Mouse (Mus musculus): ENCODE results near the gene Lrfn5. TPM values are rescaled to one million over a fixed set of nuclear protein-coding genes. Genes with fewer than 3 reads are reported as not detected.

Gene Lrfn5
- not detected in 2 replicates for total RNA-seq (2017)

DNA sequence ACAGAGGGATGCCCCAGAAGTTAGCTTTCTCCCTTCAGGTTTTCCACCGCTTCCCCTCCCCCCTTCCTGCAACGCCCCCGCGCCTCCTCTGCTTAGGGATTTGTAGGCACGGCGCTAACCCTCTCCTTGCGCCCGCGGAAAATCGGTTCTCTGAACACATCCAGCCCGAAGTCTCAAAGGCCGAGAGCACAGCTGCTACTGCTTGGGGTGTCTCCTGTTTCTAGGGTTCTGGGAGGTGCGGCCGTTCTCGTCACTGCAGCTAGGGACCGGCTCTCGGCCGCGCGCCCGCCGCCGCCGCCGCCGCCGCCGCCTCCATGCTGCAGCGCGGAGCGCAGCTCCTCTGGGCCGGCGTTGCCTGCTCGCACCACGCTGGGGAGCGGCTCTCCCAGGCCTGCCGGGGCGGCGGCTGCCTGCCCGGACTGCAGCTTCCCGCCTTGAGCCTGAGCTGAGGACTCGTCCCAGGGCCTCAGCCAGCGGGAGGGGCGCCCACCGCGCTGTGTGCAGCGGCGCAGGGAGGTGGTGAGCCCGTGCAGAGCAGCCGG is at the start of gene Lrfn5:
Gene Lrfn5, plus strand, starts transcription at position 322 of the 542 bp plus-strand sequence.
- ATAC-seq (replicated peaks; ENCODE audit: low read depth, poor library complexity, severe bottlenecking), result no peak

DNA sequence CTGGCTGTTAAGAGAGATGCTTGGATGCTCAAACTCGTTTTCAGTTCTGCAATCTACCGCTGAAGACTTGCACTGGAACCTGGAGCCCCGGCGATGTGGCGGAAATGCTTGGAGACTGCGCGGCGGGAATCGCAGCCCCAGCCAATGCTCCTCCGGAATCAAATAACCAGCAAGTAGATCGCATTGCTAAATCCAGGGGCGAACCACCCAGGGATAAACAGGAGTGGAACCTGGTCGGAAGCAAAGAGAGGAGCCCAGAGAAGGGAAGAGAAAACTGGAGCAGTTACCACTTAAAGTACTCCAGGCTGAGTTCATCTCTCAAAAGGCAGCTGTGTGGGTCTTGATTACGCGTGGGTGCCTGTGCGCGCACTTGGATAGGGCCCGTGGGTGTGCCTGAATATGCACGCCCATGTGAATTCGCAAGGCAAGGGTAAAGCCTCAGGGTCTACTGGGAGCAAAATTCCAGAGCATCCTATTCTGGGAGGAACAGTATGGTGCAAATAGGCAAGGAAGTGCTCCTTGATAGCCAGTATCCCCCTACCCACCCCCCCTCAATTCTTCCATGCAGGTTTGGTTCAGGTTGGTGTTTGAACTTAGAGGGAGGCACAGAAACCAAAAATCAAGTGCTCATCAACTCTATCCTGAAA is 1.3 kb upstream of the Lrfn5 start:
- ATAC-seq (replicated peaks; ENCODE audit: low read depth, poor library complexity, severe bottlenecking), result no peak

DNA sequence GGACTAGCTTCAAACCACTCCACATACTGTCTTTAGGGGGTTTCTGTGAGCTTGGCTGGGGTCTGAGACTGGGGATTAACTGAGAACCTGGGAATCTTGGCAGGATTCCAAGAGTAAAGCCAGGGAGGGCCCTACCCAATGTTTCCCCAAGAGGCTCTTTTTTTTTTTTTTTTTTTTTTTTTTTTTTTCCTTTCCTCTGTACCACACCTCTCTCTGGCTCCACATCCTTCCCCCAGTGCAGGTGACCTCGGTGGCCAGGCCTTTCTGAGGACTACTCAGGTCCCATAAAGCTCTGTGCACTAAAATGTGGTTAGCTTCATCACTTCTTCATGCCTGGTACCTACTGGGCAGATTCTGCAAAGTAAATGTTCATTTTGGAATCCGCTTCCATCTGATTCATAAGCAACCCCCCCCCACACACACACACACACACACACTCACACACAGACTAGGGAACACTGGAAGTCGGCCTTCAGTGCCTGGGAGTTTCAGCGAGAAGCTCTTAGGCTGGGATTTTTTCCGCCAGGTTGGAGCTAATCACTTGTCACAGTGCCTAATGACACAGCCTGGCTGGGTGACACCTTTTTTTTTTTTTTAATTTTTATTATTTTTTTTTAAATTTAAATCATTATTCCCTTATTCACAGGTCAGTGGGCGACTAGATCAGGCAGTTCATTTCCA is 662 bp upstream of the Lrfn5 start:
- ATAC-seq (replicated peaks; ENCODE audit: low read depth, poor library complexity, severe bottlenecking), result no peak

DNA sequence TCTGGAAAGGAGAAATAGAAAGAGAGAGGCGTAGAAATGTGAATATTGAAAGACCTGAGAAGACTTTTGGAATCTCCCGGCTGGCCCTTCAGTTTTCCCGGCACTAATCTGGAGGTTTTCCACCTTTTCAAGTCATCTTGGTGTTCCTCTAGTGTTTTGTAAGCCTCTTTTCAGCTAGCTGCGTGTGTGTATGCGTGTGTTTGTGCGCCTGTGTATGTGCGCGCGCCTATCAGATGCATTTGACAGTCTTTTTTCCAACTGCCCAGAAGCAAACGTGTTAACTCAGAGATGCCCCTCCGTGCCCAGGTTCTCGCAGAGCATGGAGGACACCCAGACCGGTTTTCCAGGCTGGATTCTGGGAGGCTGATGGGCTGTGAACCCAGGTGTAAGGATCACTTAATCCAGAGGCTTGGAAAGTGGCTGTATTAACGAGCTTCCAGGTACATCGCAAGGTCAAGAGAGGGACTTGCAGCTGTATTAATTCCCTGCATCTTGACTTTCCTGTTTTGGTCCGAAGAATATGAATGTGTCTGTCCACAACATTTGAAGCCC is 757 bp downstream of the Lrfn5 start:
- no peak for ATAC-seq (replicated peaks; ENCODE audit: low read depth, poor library complexity, severe bottlenecking)

DNA sequence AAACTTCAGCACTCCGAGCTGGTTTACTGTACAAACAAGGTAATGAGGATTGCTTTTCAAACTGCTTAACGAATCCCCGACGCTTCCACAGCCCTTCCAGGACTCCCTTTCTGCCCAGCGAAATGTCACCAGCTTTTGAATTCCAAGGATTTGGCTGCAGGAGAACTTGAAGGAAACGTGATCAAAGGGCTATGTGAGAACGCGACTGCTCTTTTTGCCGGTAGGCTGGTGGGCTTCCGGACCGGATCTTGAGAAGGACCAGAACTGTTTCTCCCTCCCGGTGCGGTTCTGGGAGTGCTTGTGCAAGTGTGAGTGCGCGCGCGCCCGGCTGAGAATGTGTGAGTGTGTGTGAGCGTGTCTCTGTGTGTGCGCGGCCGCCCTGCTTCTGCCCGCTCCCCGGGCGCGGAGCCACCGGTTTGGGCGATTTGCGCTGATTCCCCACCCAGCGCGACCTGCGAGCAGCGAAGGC is 1.3 kb downstream of the Lrfn5 start:
- no peak for ATAC-seq (replicated peaks; ENCODE audit: low read depth, poor library complexity, severe bottlenecking)

DNA sequence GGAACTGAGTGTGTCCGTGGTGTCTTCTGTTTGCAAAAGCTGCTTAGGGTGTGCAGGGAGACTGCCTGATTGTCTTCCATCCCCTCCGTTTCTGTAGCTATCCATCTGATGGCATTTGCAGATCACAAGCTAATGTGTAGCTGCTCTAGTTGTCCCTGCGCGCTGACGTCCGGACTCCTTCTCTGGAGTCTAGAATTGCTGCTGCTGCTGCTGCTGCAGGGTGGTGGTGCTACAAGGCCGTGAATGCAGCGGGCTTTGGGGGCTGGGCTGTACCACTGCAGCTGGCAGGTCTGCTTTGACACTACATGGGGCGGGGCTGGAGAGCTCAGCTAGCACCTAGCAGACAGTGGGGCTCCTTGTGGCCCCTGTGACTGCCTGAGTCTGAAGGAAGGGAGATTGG is 3.2 kb downstream of the Lrfn5 start:
- ATAC-seq (replicated peaks; ENCODE audit: low read depth, poor library complexity, severe bottlenecking), result no peak

DNA sequence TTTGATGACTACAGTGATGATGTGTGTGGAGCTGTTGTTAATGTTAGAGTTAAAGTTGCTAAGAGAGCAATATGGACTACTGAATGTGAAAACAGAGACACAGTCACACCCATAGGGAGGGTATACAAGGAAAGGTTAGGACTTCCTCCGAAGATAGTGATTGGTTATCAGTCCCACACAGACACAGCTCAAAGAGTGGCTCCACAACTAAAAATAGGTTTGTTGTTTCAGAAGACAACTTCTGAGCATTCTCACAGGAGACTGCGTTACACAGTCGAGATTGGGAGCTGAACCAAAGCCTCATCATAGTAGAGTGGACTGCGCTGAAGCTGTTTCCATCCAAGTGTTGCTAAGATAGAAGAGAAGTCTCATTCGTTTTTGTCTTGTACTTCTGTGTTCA is 57.0 kb downstream of the Lrfn5 start:
- ATAC-seq (replicated peaks; ENCODE audit: low read depth, poor library complexity, severe bottlenecking), result no peak

DNA sequence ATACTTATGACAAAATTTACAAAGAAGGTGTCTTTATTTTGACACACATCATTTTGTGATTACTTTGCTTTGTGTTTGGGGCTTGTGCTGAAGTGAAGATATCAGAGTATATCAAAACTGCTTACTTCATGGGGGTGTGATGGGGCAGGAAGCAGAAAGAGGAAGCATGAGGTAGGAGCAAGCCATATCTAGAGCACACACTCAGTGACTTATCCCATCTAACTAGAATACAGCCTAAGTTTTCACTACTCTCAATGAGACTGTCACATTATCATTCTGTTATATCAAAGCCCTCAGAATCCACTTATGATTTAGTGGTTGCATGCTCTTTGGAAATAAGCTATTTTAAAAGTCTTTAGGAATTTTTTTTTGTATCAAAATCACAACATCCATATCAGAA is 77.4 kb downstream of the Lrfn5 start:
- no peak for ATAC-seq (replicated peaks; ENCODE audit: low read depth, poor library complexity, severe bottlenecking)

DNA sequence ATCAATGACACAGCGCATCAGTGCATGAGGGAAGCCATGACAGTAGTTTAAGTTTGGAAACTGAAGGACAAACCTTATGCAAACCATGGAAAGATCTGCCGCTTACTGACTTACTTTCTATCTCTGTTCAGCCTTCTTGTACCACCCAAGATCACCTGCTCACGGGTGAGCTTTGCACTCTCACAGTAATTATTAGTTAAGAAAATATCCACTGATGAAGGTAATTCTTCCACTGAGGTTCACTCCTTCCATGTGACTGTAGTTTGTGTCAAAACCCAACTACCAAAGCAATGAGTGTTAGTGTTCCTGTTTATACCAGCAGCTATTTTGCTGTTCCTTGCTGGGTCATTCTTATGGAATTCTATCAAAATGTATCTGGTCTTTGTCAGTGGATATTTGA is 84.9 kb downstream of the Lrfn5 start:
- ATAC-seq (replicated peaks; ENCODE audit: low read depth, poor library complexity, severe bottlenecking), result no peak

DNA sequence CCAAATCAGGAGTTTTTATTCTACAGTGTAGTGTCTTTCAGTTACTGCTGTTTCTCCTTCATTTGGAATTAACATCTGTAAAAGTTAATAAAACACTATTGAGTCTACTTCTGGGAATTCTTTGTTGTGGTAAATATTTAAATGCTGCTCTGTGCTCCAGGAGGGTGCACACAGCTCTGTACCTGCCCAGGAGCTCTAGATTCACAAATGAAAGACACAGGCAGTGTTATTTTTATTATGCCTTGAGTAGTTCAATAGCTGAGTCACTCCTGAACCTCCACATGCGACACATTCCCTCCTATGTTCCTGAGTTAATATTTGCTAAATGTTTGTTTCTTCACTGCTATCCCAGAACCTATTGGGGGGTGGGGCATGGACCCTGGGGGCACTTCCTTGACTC is 87.1 kb downstream of the Lrfn5 start:
- ATAC-seq (replicated peaks; ENCODE audit: low read depth, poor library complexity, severe bottlenecking), result no peak

DNA sequence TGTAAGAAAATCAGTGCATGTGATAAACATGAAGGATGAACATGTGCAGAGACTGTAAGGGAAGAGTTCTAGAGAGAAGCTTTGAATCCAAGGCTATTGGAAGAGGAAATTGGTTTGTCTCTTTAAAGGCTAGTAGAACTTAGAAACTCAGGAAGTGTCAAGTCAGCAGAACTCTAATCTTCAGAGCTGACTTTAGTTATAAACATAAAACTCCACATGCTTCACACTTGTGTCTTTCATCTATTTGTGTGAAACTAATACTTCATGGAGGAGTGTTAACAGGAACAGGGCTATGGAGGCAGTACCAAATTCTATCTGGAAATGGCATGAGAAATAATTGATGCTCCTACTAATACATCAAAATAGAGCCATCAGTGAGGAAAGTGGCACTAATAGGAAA is 101.6 kb downstream of the Lrfn5 start:
- ATAC-seq (replicated peaks; ENCODE audit: low read depth, poor library complexity, severe bottlenecking), result no peak

DNA sequence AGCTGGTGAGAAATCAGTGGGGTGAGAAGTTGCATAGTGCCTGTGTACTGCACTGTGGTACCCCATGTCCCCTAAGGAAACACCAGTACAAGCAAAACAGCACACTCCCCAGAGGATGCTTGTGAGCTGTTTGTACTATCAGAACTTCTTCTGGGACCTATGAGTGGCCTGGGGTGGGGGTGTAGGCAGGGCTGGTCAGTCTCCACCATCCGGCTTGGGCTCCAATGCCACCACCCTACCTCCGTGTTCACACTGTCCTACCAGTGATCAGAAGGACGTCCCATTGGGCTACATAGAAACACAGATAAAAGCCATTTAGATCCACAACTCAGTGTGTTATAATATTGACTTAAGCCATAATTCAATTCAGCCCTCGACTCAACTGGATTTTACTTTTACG is 131.4 kb downstream of the Lrfn5 start:
- no peak for ATAC-seq (replicated peaks; ENCODE audit: low read depth, poor library complexity, severe bottlenecking)

DNA sequence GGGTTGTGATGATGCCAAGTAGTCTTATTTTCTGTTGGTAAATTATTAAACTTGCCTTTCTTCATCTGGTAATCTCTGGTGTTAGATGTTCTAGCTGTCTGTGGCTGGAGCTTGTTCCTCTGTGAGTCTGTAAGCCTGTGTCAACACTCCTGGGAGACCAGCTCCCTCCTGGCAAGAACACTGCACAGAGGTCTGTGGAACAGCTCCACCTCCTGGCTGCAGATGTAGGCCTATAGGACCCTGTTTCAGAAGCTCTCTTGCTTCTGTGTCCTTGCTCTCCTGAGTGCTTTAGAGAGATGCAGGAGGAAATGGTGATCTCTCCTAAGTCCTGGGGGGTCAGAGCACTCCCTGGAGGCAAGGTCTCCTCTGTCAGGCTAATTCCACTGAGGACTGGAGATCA is 200.2 kb downstream of the Lrfn5 start:
- ATAC-seq (replicated peaks; ENCODE audit: low read depth, poor library complexity, severe bottlenecking), result no peak

DNA sequence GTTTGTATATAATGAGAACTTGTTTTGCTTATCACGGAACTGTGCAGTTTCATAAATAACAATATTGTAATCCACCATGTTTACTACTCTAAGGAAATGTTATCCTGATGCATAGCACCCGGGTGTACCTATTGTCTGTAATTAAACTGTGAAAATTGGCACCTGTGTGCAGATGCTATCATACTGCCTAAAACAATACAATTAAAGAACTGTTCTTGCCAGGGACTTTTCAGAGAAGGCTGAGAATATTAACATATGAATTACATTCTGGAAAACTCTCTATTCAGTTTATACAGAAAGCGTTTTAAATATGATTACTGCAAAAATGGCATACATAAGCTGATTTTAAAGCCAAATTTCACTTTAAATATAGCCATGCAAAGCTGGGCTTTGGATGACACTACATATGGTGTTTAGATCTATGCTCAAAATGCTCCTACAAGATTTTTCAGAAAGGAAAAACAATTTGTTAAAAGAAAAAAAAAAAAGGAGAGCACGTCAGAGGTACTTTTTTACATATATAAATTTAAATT is 284.2 kb downstream of the Lrfn5 start:
- ATAC-seq (replicated peaks; ENCODE audit: low read depth, poor library complexity, severe bottlenecking), result no peak

DNA sequence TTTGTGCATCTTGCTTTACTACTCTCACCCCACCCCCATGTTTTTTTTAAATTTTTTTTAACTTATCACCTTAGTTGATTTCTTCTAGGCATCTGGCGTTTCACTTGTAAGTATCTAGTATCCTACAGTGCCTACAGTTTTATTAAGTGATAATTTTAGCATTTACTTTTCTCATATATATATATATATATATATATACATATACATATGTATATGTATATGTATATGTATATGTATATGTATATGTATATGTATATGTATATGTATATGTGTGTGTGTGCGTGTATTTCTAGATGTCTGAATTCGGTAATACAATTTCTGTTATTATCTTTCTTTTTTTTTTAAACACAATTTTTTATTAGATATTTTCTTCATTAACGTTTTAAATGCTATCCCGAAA is 300.7 kb downstream of the Lrfn5 start:
- ATAC-seq (replicated peaks; ENCODE audit: low read depth, poor library complexity, severe bottlenecking), result no peak

DNA sequence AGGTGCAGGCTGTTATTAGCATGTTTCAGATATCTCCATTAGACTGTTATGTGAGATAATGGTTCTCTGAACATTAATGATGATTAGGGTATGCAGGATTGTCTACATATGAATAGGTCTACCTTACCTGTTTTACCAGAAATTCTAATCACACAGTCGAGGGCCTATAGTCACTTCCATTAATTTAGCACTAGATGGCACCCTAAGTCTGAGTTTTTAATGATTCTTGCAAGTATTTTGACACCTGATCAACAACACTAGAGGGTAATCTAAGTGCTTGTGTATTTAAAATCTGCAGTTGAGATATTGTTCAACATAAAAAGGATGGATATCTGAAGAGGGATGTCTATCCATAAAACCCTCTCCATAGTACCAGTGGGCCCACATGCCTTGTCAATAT is 303.4 kb downstream of the Lrfn5 start:
- ATAC-seq (replicated peaks; ENCODE audit: low read depth, poor library complexity, severe bottlenecking), result no peak

DNA sequence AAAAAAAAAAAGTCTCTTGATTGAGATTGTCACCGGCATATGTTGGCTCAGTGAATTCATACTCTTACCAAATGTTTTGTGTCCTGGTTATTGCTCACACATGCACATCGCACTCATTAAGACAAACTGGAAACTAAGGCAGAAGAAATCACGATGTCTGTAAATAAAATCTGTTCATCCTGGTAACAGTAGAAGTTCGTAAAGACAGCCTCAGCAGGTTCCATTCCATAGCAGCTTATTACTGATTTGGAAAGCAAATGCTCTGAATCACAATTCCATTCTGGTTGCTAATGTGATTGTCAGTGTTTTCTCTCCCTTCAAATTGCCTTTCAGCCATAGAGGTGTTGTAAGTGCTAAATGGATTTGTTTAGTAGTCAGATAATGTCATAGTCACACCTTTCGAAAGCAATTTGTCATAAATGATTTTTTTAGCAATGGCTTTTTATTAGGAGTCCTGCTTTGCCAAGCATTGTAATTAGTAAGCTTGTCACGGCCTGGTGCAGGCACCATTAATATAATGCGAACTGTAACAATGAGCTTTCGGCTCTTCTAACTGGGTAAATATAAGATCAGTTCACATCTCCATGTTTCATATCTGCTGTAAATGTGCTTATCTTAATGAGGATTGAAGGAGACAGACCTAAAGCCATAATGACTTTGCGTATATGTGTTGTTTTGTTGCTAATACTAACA is 319.8 kb downstream of the Lrfn5 start:
- no peak for ATAC-seq (replicated peaks; ENCODE audit: low read depth, poor library complexity, severe bottlenecking)

DNA sequence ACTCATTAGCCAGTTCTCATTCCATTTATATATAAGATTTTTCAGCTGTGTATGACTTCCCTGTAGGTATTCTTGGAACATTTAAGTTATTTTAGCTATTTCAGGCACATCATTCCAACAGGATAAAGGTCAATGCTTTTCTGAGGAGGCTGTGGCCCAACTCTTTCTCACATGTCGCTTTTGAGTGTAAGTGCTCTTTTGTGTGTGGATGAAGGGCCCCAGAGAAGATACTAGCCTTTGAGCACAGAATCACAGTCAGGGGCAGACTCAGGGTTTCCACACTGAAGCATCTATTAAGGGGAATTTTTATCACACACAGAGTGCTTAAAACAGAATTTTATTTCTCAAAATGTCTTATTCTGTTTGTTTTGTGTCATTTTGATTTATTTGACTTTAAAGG is 331.2 kb downstream of the Lrfn5 start:
- ATAC-seq (replicated peaks; ENCODE audit: low read depth, poor library complexity, severe bottlenecking), result no peak
